Mouse (Mus musculus) intestine, embryonic 16.5 days (tissue): ENCODE measurements at regions not wholly inside any gene's neighbourhood (a gene's known extent, or its start where the extent isn't known, plus 50 kb on each side); places are given as distances from the start of the nearest gene placed in this dataset.

Experiments
- ATAC-seq: fragments of 200-750 bp; cut with Nextera tagmentation; 2 replicates; pipeline ENCODE4 v1.8.0; 2017; ENCODE audit warnings: moderate TSS enrichment, moderate library complexity
- H3K27ac ChIP-seq: fragments of 300-500 bp; sonication (generic); 2 replicates; pipeline ENCODE4 v1.5.1; 2014; ENCODE audit warnings: mild to moderate bottlenecking, low read length
- H3K27me3 ChIP-seq: fragments of 300-500 bp; sonication (generic); replicated peaks from 2 replicates; pipeline ENCODE4 v1.6.1; 2014; ENCODE audit warnings: low read length, control low read depth, mixed read lengths; ENCODE audit not compliant: control insufficient read depth, insufficient read depth
- H3K36me3 ChIP-seq: fragments of 300-500 bp; sonication (generic); 2 replicates; pipeline ENCODE4 v1.6.1; 2014; ENCODE audit warnings: low read length, control low read depth; ENCODE audit not compliant: control insufficient read depth, insufficient read depth
- H3K4me1 ChIP-seq: fragments of 300-500 bp; sonication (generic); 2 replicates; pipeline ENCODE4 v1.6.1; 2014; ENCODE audit warnings: low read length, control low read depth, mixed read lengths; ENCODE audit not compliant: control insufficient read depth, insufficient read depth
- H3K4me2 ChIP-seq: fragments of 300-500 bp; sonication (generic); 2 replicates; pipeline ENCODE4 v1.6.1; 2014; ENCODE audit warnings: low read depth, low read length, control low read depth
- H3K4me3 ChIP-seq: fragments of 300-500 bp; sonication (generic); 2 replicates; pipeline ENCODE4 v1.5.1; 2014; ENCODE audit warnings: mild to moderate bottlenecking, low read length
- H3K9ac ChIP-seq: fragments of 300-500 bp; sonication (generic); 2 replicates; pipeline ENCODE4 v1.6.1; 2014; ENCODE audit warnings: low read depth, low read length
- H3K9me3 ChIP-seq: fragments of 300-500 bp; sonication (generic); 2 replicates; pipeline ENCODE4 v1.6.1; 2016; ENCODE audit warnings: low read length, control low read depth; ENCODE audit not compliant: control insufficient read depth
- WGBS: fragments of 180-500 bp; shearing (Covaris S2); extraction: QIAGEN DNeasy Blood & Tissue Kit; methylation state at CpG from one replicate; pipeline ENCODE4 v1.1.7; 2014; 5-methylcytosine and 5-hydroxymethylcytosine counted together

DNA sequence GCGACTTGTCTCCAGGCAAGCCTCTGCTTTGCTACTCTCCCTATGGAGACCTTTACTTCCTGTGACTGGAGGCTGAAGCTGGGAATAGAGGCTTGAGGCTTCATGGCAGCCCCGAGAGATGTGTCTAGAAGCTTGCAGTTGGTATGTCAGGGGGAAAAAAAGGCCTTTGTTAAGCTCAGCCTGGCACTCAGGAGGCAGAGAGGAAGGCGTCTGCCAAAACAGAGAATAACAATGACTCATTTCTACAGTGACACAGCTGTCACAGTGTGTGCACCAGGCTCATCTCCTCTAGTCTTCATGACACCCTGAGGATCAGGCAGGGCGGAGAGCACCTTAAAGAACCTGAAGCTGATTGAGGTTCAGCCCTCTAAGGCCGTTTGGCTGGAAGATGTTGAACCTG, 171.2 kb upstream of the Kcnd3 start:
- H3K4me1 ChIP-seq = no peaks in the 10 kb centered on the region
- WGBS = 75% methylated on average over 5 of the region's 5 CpGs
- H3K4me3 ChIP-seq = no peak overlapping the region
- H3K27ac ChIP-seq = no peak overlapping the region
- no peak for ATAC-seq
- H3K4me2 ChIP-seq = no peak overlapping the region
- H3K27me3 ChIP-seq = no peaks in the 10 kb centered on the region
- H3K9me3 ChIP-seq = no peaks in the 10 kb centered on the region
- no peaks in the 10 kb centered on the region for H3K36me3 ChIP-seq
- no peak overlapping the region for H3K9ac ChIP-seq

GRCm38 (mm10) chr3:105281686-105282085, 170.4 kb upstream of the Kcnd3 start:
- Histone ChIP-seq H3K4me1 (no peaks in the 10 kb centered on the region), H3K27ac (no peak overlapping the region), H3K36me3 (no peaks in the 10 kb centered on the region), H3K4me2 (no peak overlapping the region), H3K4me3 (no peak overlapping the region), H3K9ac (no peak overlapping the region), H3K27me3 (no peaks in the 10 kb centered on the region), H3K9me3 (no peaks in the 10 kb centered on the region)
- ATAC-seq = no peak
- WGBS = 87% methylated on average over 3 of the region's 3 CpGs

DNA sequence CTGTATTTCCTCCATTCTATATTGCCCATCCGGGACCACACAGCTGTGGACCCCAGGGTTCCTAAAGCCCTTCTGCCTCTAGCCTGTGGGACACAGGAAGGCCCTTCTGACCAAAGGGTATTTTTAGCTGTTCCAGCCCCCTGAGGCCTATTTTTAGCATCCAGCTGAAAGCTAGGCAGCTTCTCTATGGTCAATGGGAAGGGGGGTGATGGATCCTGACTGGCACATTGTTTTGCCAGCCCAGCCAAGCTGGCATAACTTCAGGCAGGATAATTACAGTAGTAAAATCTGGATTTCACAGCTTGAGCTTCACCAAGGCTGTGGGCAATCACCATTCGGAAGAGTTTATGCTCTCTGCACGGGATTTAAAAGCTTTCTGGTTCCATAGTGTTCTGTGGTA, 153.9 kb upstream of the Kcnd3 start:
- Histone ChIP-seq H3K27ac (no peak overlapping the region), H3K36me3 (no peaks in the 10 kb centered on the region), H3K9ac (no peak overlapping the region), H3K4me1 (no peaks in the 10 kb centered on the region), H3K9me3 (no peaks in the 10 kb centered on the region), H3K4me3 (no peak overlapping the region), H3K27me3 (no peaks in the 10 kb centered on the region), H3K4me2 (no peak overlapping the region)
- WGBS = 81% methylated on average over 3 of the region's 3 CpGs
- no peak for ATAC-seq

DNA sequence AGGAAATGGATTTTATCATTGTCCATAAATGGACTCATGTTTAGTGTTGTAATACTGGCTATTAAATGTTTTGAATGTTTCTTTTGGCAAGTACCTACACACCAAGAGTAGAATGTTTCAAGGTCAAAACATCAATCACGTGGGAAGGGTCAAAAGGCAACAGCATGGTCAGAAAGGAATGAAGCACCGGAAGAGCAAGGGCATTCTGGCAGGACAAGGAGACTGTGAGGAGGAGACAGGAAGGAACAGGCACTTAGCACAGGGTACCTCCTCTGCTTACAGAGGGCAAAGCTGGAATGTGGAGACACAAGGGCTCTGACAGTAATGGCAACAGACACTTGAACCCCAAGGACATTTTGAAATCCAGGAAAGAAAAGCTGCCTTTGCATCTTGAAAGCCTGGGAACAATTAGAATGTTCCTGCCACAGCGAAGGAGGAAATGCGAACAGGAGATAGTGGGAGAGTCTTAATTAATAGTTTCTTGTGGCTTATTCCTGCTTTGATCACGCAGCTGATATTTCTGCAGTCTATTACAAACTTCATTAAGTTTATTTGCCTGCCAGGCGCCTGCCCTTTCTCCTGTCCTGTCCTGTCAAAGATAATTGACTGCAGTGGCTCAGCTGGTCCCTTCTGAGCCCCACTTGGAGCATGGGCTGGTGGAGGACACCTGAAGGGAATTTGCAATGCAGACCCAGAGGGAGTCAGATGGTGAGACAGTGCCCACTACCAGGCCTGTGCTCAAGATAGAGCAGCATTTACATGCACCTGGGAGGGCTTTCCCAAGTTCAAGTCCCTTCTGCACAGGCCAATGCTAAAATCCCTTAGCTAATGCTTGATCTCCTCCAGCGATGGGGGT, 151.2 kb upstream of the Kcnd3 start:
- no peak for ATAC-seq
- H3K4me3 ChIP-seq = no peak overlapping the region
- H3K27ac ChIP-seq = no peak overlapping the region
- no peak overlapping the region for H3K4me2 ChIP-seq
- H3K9ac ChIP-seq = no peak overlapping the region
- WGBS = 55% methylated on average over 7 of the region's 7 CpGs
- no peaks in the 10 kb centered on the region for H3K4me1 ChIP-seq
- H3K9me3 ChIP-seq = no peaks in the 10 kb centered on the region
- H3K27me3 ChIP-seq = no peaks in the 10 kb centered on the region
- H3K36me3 ChIP-seq = no peaks in the 10 kb centered on the region

- WGBS = 48% methylated on average over 2 of the region's 2 CpGs
- Histone ChIP-seq H3K4me3 (no peak overlapping the region), H3K4me1 (no peaks in the 10 kb centered on the region), H3K9ac (no peak overlapping the region), H3K27ac (no peak overlapping the region), H3K4me2 (no peak overlapping the region), H3K36me3 (no peaks in the 10 kb centered on the region), H3K9me3 (no peaks in the 10 kb centered on the region), H3K27me3 (no peaks in the 10 kb centered on the region)
- no peak for ATAC-seq
Measured at GRCm38 (mm10) chr3:105307676-105308075, 144.5 kb upstream of the Kcnd3 start.

- Histone ChIP-seq H3K27ac (no peak overlapping the region), H3K4me3 (no peak overlapping the region), H3K27me3 (no peaks in the 10 kb centered on the region), H3K9ac (no peak overlapping the region), H3K4me2 (no peak overlapping the region), H3K9me3 (no peaks in the 10 kb centered on the region), H3K36me3 (no peaks in the 10 kb centered on the region), H3K4me1 (no peaks in the 10 kb centered on the region)
- no peak for ATAC-seq
- WGBS = 79% methylated on average over 2 of the region's 2 CpGs
Measured at GRCm38 (mm10) chr3:105309020-105309419, 143.1 kb upstream of the Kcnd3 start.

- H3K4me3 ChIP-seq = no peak overlapping the region
- 87% methylated on average over 4 of the region's 4 CpGs for WGBS
- H3K4me1 ChIP-seq = no peaks in the 10 kb centered on the region
- H3K4me2 ChIP-seq = no peak overlapping the region
- no peak overlapping the region for H3K9ac ChIP-seq
- no peak for ATAC-seq
- no peaks in the 10 kb centered on the region for H3K9me3 ChIP-seq
- no peaks in the 10 kb centered on the region for H3K36me3 ChIP-seq
- no peak overlapping the region for H3K27ac ChIP-seq
- no peaks in the 10 kb centered on the region for H3K27me3 ChIP-seq
Measured at GRCm38 (mm10) chr3:105353268-105353667, 98.9 kb upstream of the Kcnd3 start.

DNA sequence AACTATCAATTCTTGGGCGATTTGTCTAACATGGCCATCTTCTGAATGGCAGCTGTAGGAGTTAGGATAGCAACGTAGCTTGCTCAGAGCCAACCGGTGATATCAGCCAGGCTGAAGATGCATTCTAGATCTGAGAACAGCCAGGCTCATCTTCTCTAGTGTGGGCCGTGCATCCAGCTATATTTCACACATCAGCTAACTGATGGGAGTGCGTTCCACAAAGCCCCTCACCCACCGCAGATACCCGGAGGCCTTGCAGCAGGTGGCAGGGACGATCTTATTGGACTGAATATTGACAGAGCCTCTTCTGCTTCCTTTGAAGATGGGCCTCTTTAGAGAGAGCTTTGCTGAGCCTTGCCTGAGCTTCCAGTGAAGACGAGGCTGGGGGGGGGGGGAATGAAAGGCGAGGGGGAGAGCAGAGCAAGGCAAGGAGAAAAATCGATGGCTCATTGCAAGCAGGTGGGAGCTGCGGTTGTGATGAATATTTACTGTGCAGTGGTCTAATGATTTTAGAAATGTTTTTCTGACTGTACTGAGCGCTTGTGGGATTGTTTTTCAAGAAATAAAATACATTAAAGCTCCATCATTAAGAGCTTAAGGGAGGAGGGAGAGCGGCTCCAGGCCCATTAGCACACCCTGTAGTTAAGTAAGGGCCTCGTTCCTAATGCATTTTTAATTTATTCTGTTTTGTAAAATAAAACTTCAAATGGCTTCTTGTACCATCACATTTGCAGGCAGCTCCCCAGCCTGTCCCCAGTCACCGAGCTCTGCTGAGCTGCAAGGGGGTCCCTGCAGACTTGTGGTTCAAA, 97.8 kb upstream of the Kcnd3 start:
- Histone ChIP-seq H3K4me3 (no peak overlapping the region), H3K27me3 (no peaks in the 10 kb centered on the region), H3K36me3 (no peaks in the 10 kb centered on the region), H3K9ac (no peak overlapping the region), H3K9me3 (no peaks in the 10 kb centered on the region), H3K4me2 (no peak overlapping the region), H3K4me1 (no peaks in the 10 kb centered on the region), H3K27ac (no peak overlapping the region)
- 73% methylated on average over 16 of the region's 16 CpGs for WGBS
- no peak for ATAC-seq

DNA sequence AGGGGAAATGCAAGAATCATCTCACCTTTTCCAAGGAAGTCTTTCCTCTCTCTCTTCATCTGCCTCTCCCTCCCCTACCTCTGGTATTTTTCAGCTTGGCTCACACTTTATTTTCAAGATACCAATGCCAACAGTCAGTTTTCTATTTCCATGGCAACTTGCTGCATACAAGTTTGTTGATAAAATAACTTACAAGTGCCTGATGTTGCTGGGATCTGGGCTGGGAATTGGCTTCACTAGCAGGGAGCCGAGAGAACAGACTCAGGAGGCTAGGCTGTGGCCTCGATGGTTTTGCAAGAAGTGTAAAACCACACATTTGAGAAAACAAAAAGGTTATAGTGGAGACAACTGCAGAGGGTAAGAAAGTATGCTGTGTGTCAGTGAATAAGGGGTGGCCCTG, 94.6 kb upstream of the Kcnd3 start:
- Histone ChIP-seq H3K4me3 (no peak overlapping the region), H3K9me3 (no peaks in the 10 kb centered on the region), H3K4me1 (no peaks in the 10 kb centered on the region), H3K27ac (no peak overlapping the region), H3K36me3 (no peaks in the 10 kb centered on the region), H3K27me3 (no peaks in the 10 kb centered on the region), H3K4me2 (no peak overlapping the region), H3K9ac (no peak overlapping the region)
- 69% methylated on average over 2 of the region's 2 CpGs for WGBS
- no peak for ATAC-seq
